Mouse (Mus musculus): ENCODE data around the gene Abcf1. TPM values are rescaled to one million over a fixed set of nuclear protein-coding genes. Genes with fewer than 3 reads are reported as not detected.

Gene Abcf1
- total and polyA plus RNA-seq, 3 experiments: 142 to 312 TPM; not detected in 1

GRCm38 (mm10) chr17:35916297-35917142 lies 53.0 kb downstream of the Abcf1 start, which contains the start of the genes Mrps18b and Ppp1r10:
Gene Mrps18b (minus strand): TSS chr17:35916389.
Gene Ppp1r10 (plus strand): TSS chr17:35916434.
- no peaks in the 10 kb centered on the region for H3K27me3 ChIP-seq (ENCODE audit: control insufficient read depth in 1 of 2, insufficient read depth in 2 of 2, low read length in 2 of 2)
- peak within 1 kb of the TSS; percentile 79 to 95 for H3K4me3 ChIP-seq (ENCODE audit: control insufficient read depth in 1 of 2, insufficient read depth in 1 of 2, low read depth in 2 of 2, low read length in 2 of 2)
- H3K27ac ChIP-seq (ENCODE audit: control insufficient read depth, low read depth, low read length): peak within 1 kb of the TSS; percentile 98
- DNase-seq (ENCODE audit: low read depth, low spot score): peak; percentile 99
- no peaks in the 10 kb centered on the region for H3K9me3 ChIP-seq (replicated peaks; ENCODE audit: insufficient read depth, low read length)
- H3K9ac ChIP-seq (ENCODE audit: control insufficient read depth, low read depth, low read length, poor library complexity, severe bottlenecking): peak within 1 kb of the TSS; percentile 97
- H3K79me2 ChIP-seq (ENCODE audit: control insufficient read depth, insufficient read depth, low read length, poor library complexity): peaks cover 56% of the 10 kb centered on the region
- peaks cover 8 to 29% of the 10 kb centered on the region in 2 experiments for H3K4me1 ChIP-seq (ENCODE audit: control insufficient read depth in 1 of 2, insufficient read depth in 2 of 2, low read length in 2 of 2)
- H3K36me3 ChIP-seq (ENCODE audit: control insufficient read depth in 1 of 2, insufficient read depth in 2 of 2, low read length in 2 of 2): peaks cover 0 to 29% of the 10 kb centered on the region in 2 experiments
- peak; percentile 89 to 97 for TF ChIP-seq POLR2A (IDR thresholded peaks at IDR 0.05; ENCODE audit: control insufficient read depth in 1 of 2, insufficient read depth in 1 of 2, low read depth in 1 of 2, low read length in 2 of 2, poor library complexity in 1 of 2)
- TF ChIP-seq CTCF (IDR thresholded peaks at IDR 0.05 in 2 of 3, conservative IDR thresholded peaks at IDR 0.05 in 1 of 3; ENCODE audit: control insufficient read depth in 1 of 3, insufficient read depth in 1 of 3, low read depth in 2 of 3, low read length in 3 of 3, poor library complexity in 1 of 3, severe bottlenecking in 1 of 3): 0 out of 6 replicates have a peak, but pooled peaks of 2 of the 3 experiments have one; percentile 8 to 21
- TF ChIP-seq POLR2AphosphoS5 (IDR thresholded peaks at IDR 0.05; ENCODE audit: borderline replicate concordance, low read depth, low read length): peak; percentile 96
- peak; percentile 99 for TF ChIP-seq TBP (IDR thresholded peaks at IDR 0.05; ENCODE audit: low read depth, low read length)
- no peak for TF ChIP-seq NELFE (IDR thresholded peaks at IDR 0.05; ENCODE audit: low read depth, low read length)

- Histone ChIP-seq H3K9me3 (replicated peaks; ENCODE audit: insufficient read depth, low read length) (no peaks in the 10 kb centered on the region), H3K36me3 (ENCODE audit: control insufficient read depth in 1 of 2, insufficient read depth in 2 of 2, low read length in 2 of 2) (peaks cover 0 to 27% of the 10 kb centered on the region in 2 experiments), H3K27ac (ENCODE audit: control insufficient read depth, low read depth, low read length) (peak overlapping the region; percentile 94), H3K4me3 (ENCODE audit: control insufficient read depth in 1 of 2, insufficient read depth in 1 of 2, low read depth in 2 of 2, low read length in 2 of 2) (peak overlapping the region; percentile 79 to 82), H3K79me2 (ENCODE audit: control insufficient read depth, insufficient read depth, low read length, poor library complexity) (peaks cover 53% of the 10 kb centered on the region), H3K4me1 (ENCODE audit: control insufficient read depth in 1 of 2, insufficient read depth in 2 of 2, low read length in 2 of 2) (peaks cover 4 to 23% of the 10 kb centered on the region in 2 experiments), H3K27me3 (ENCODE audit: control insufficient read depth in 1 of 2, insufficient read depth in 2 of 2, low read length in 2 of 2) (no peaks in the 10 kb centered on the region), H3K9ac (ENCODE audit: control insufficient read depth, low read depth, low read length, poor library complexity, severe bottlenecking) (peak overlapping the region; percentile 91)
- peak; percentile 79 for DNase-seq (ENCODE audit: low read depth, low spot score)
- peak in 1 of 2 experiments; percentile 37; a peak in 1 of 4 replicates for TF ChIP-seq POLR2A (IDR thresholded peaks at IDR 0.05; ENCODE audit: control insufficient read depth in 1 of 2, insufficient read depth in 1 of 2, low read depth in 1 of 2, low read length in 2 of 2, poor library complexity in 1 of 2)
- no peak for TF ChIP-seq NRF1 (IDR thresholded peaks at IDR 0.05; ENCODE audit: insufficient read depth, low read depth, low read length, poor library complexity, severe bottlenecking)
- no peak for TF ChIP-seq MAFK (IDR thresholded peaks at IDR 0.05; ENCODE audit: borderline replicate concordance, low read depth, low read length)
Observed at GRCm38 (mm10) chr17:35915538-35916296, 53.8 kb downstream of the Abcf1 start.

- peaks cover 50% of the 10 kb centered on the region for H3K79me2 ChIP-seq (ENCODE audit: control insufficient read depth, insufficient read depth, low read length, poor library complexity)
- peaks cover 0 to 22% of the 10 kb centered on the region in 2 experiments for H3K36me3 ChIP-seq (ENCODE audit: control insufficient read depth in 1 of 2, insufficient read depth in 2 of 2, low read length in 2 of 2)
- H3K9me3 ChIP-seq (replicated peaks; ENCODE audit: insufficient read depth, low read length): no peaks in the 10 kb centered on the region
- H3K9ac ChIP-seq (ENCODE audit: control insufficient read depth, low read depth, low read length, poor library complexity, severe bottlenecking): peak overlapping the region; percentile 91
- DNase-seq (ENCODE audit: low read depth, low spot score): peak; percentile 33
- H3K4me1 ChIP-seq (ENCODE audit: control insufficient read depth in 1 of 2, insufficient read depth in 2 of 2, low read length in 2 of 2): peaks cover 0 to 19% of the 10 kb centered on the region in 2 experiments; a peak in 2 of 4 replicates
- no peak overlapping the region for H3K27ac ChIP-seq (ENCODE audit: control insufficient read depth, low read depth, low read length)
- TF ChIP-seq CTCF (IDR thresholded peaks at IDR 0.05 in 2 of 3, conservative IDR thresholded peaks at IDR 0.05 in 1 of 3; ENCODE audit: control insufficient read depth in 1 of 3, insufficient read depth in 1 of 3, low read depth in 2 of 3, low read length in 3 of 3, poor library complexity in 1 of 3, severe bottlenecking in 1 of 3): 0 out of 6 replicates have a peak, but pooled peaks of 2 of the 3 experiments have one; percentile 6 to 24
- TF ChIP-seq EP300 (IDR thresholded peaks at IDR 0.05; ENCODE audit: low read depth in 1 of 2, low read length in 2 of 2): no peak
- TF ChIP-seq TAL1 (IDR thresholded peaks at IDR 0.05; ENCODE audit: low read length): no peak
- TF ChIP-seq HCFC1 (IDR thresholded peaks at IDR 0.05; ENCODE audit: low read depth, low read length): no peak
- H3K4me3 ChIP-seq (ENCODE audit: control insufficient read depth in 1 of 2, insufficient read depth in 1 of 2, low read depth in 2 of 2, low read length in 2 of 2): peak overlapping the region; percentile 79 to 82
- no peaks in the 10 kb centered on the region for H3K27me3 ChIP-seq (ENCODE audit: control insufficient read depth in 1 of 2, insufficient read depth in 2 of 2, low read length in 2 of 2)
Observed at GRCm38 (mm10) chr17:35914975-35915374, 54.6 kb downstream of the Abcf1 start.

All from MEL (cell line).